Mouse (Mus musculus) lung, postnatal 4 days (tissue): ENCODE measurements at regions not wholly inside any gene's neighbourhood (a gene's known extent, or its start where the extent isn't known, plus 50 kb on each side); places are given as distances from the start of the nearest gene placed in this dataset.

ENCODE experiments used
- DNase-seq, 2 experiments: peaks; one replicate each; pipeline ENCODE4 v3.0.0; 2021

DNA sequence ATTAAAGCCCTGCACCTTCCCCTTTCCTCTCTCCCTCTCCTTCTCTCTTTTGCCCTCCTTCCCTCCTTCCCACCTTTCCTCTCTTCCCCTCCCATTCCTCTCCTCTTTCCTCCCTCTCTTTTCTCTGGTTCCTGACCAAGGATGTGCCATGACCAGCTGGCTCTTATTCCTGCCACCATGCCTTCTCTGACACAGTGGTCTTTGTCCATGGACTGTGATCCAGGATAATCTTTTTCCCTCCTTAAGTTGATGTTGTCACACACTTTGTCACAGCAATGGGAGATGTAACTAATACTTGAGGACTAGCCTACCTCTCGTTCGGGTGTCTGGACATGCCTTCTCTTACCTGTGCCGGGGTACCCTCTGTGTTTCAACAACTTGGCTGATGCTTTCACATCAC, 86.4 kb downstream of the Anapc4 start:
- peak; percentile 49 to 73 for DNase-seq

GRCm38 (mm10) chr5:52920722-52921264, 87.0 kb downstream of the Anapc4 start:
- peak; percentile 13 to 39 for DNase-seq

DNA sequence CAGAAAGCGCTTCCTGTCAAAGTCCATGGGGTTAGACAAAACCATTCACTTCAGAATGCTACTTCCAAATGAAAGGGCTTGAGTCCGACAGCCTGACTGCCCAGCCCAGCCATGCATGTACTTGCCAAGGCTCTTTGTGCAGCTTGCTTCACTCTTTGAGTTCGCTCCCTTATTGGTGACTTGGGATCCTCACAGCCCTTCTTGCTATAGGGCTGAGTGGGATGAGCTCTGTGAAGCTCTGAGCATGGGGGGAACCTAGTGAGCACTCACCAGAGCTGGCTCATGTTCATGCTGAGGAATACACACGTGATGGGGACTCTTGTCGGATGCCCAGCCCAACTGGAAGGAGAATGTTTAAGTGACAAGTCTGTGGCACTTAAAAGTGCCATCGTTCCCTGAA, 91.2 kb downstream of the Anapc4 start:
- peak; percentile 6 to 24 for DNase-seq

DNA sequence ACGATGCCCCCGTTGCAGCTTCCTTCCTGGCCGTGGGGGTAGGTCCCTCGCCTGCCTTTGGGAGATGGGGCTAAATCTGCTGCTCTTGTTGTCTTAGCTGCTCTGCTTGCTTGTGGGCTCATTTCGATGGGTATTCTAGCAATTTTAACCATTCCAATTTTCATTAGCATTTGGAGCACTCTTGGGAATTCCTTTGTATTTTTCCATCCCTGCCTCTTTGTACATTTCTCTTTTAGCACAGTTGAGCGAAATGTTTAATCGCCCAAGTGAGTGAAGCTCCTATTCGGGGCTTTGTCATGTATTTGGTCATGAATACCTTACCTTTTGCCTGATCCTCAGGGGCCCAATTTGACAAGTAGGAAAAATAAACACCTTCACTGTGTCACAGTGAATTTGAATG, 95.9 kb downstream of the Anapc4 start:
- no peak for DNase-seq

DNA sequence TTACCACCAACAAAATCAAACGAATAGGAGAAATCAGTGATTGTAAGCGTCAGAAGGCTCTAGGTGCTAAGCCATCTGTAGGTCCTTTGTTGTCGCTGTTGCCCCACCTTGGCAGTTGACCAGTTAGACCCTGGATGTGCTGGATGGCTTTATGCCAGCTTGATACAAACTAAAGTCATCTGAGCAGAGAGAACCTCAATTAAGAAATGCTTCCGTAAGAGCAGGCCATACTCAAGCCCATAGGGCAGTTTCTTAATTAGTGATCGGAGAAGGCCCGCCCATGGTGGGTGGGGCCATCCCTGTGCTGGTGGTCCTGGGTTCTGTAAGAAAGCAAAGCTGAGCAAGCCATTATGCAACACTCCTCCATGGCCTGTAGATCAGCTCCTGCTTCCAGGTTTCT, 99.5 kb downstream of the Anapc4 start:
- no peak for DNase-seq

DNA sequence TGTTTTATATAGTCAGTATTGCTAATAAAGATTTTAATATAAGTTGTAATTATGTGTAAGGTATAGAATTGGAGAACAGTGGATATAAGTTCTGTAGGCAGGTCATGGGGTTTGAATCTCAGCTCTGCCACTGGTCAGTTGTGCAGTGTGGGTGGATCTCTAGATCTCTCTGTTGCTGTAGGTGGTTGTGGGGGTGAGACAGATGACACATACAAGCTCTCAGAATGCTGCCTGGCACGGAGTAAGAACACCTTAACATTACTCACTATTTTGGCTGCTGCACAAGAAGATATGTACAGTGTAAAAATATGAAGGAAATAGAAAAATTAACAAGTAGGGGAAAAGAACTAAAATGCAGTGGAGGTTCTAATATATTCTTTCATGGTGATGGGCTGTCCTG, 100.3 kb upstream of the Slc34a2 start:
- no peak for DNase-seq

- no peak for DNase-seq
Measured at GRCm38 (mm10) chr5:52939994-52940393, 97.9 kb upstream of the Slc34a2 start.

GRCm38 (mm10) chr5:52940645-52941044, 97.2 kb upstream of the Slc34a2 start:
- DNase-seq, result no peak

DNA sequence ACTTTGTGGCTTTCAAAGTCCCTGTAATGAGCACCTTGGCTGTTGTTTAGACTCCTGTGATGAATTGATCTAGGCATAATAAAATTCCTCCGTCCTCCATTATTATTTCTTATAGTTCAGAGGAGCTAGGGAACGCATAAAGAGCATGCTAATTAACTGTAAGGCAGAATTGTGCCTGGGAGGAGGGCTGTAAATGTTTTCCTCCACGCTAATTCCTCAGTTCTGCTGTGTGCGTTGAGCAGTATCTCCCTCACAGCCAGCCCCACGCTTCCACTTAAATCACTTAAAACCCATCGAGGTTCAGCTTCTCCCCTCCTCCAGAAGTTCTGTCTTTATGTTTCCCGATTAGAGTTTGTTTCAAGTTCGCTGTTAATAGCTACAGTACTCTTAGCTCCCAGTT, 84.0 kb upstream of the Slc34a2 start:
- no peak for DNase-seq

- DNase-seq, result no peak
Measured at GRCm38 (mm10) chr5:52954713-52955112, 83.2 kb upstream of the Slc34a2 start.

GRCm38 (mm10) chr5:52964209-52964608, 73.7 kb upstream of the Slc34a2 start:
- DNase-seq, result no peak

DNA sequence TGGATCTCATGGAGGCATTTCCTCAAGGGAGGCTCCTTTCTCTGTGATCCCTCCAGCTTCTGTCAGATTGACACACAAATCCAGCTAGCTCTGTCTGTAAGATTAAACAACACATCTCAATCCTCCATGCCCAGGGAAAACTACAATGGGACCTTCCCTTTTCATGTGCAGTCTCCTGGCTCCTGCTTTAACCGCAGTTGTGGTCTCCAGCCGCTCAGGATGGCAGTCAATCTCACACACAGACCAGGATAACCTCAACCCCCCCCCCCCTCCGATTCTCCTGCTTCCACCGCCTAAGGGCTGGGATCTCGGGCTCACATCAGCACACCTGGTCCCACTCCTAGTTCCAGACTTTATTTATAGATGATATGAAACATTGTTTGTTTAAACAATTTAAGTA, 66.1 kb upstream of the Slc34a2 start:
- DNase-seq, result no peak

DNA sequence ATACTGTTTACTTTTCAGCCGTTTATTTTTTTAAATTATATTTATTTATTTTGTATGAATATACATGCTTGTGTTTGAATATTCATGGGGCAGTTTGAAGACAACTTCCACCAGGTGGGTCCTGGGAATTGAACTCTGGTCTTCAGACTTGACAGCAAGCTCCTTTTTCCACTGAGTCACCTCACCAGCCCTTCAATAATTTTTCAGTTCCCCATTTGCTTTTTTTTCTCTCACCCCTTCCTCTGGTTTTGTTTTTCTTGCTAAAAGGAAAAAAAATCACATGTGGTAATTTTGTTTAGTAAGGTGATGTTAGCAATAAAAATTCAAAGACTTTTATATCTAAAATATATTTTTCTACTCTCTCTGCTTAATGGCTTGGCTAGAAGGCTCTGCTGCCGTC, 64.9 kb upstream of the Slc34a2 start:
- no peak for DNase-seq

GRCm38 (mm10) chr5:52975557-52976088, 62.3 kb upstream of the Slc34a2 start:
- peak in 1 of 2 experiments; percentile 52 for DNase-seq

- DNase-seq, result peak; percentile 38 to 44
Measured at GRCm38 (mm10) chr5:52977826-52978687, 59.8 kb upstream of the Slc34a2 start.

DNA sequence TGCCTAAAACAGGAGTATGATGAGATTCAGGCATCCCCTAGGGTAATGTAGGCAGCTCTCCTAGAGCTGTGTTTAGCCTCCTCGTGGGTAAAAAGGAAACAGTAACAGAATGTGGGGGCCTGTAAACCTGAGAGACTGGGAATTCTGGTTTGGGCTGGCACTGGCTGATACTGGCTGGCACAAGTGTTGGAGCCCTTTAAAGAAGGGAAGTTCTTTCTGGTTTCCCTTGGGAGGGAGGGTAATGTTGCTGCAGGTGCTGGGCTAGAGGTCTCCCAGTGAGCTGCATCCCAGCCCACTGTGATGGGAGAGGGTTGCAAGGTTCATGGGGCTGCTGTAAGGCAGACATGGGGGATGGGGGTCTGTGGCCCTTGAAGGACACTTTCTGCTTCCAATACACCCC, 58.4 kb upstream of the Slc34a2 start:
- peak; percentile 24 to 49 for DNase-seq

DNA sequence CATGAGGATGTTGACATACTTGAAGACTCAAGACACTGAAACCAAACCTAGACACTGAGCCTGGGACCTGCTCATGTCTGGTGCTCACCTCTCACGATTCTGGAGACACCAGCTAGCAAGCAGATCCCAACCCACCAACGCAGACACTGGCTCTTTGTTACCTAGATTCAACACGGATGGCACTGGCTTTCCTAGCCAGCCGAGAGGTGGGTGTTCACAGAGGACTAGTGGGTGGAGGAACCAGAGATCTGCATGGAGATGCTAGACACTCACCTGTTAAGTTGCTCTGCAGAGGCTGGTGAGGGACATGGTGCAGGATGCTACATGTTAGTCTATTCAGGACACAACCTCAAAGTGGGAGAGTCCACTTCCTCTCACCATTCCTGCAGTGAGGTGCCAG, 55.8 kb upstream of the Slc34a2 start:
- no peak for DNase-seq

DNA sequence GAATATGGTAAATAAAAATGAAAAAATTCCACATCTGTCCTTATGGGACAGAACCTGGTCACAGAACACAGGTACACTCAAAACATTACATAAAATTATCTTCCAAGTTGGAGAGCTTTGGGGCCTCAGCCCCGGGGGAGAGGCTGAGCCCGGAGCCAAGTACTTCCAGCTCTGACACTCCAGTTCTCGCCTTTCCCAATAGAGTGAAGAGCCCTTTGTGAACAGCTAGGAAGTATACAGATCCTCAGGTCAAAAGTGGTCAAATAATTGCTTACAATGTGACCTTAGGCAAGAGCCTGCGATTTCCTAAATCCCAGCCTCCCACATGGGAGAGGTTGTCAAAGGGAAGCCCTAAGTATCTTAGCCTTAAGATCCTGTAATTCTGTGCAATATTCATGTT, 55.1 kb upstream of the Slc34a2 start:
- DNase-seq, result peak; percentile 16 to 68
